Mouse (Mus musculus): ENCODE results near the gene Slc24a2. TPM values are rescaled to one million over a fixed set of nuclear protein-coding genes. Genes with fewer than 3 reads are reported as not detected.
A peak's percentile ranks its signal among the peaks of the same experiment; 100 is the strongest.

The Slc24a2 gene
- polyA plus RNA-seq, 1 experiment from 2014 or later: 1.4 TPM

DNA sequence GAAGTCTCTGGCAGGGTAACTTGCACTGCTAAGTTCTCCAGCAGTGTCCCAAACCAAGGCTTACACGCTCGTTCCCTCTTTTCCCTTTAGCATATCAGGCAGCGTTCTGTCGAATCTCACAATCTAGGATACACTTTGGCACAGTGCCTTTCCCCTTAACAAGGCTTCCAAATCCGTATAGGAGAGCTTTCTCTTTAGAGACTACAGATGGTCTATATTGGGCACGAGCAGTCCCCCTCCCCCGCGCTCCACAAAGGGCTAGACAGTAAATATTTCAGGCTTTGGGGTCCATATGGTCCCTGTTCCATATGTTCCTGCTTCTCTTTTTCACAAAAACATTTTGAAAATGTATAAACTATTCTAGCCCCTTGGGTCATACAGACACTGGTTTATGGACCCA lies 205.7 kb downstream of the Slc24a2 start:
- DNase-seq (ENCODE audit: low spot score) (peak; percentile 85), ATAC-seq (peak; percentile 58)
- no peaks in the 10 kb centered on the region for H3K36me3 ChIP-seq (ENCODE audit: control insufficient read depth, insufficient read depth, low read length)
- H3K4me2 ChIP-seq (ENCODE audit: low read length): no peak overlapping the region
- peak overlapping the region; percentile 35; the same call in 1 of the 2 replicates for H3K27ac ChIP-seq (ENCODE audit: low read depth, low read length)
- no peak overlapping the region for H3K9ac ChIP-seq (ENCODE audit: low read length)
- H3K9me3 ChIP-seq (replicated peaks; ENCODE audit: control insufficient read depth, low read length): no peaks in the 10 kb centered on the region
- peaks cover 4% of the 10 kb centered on the region; the same call in 1 of the 2 replicates for H3K4me1 ChIP-seq (ENCODE audit: control insufficient read depth, insufficient read depth, low read length)
- H3K4me3 ChIP-seq (ENCODE audit: low read depth, low read length): no peak overlapping the region
- WGBS: 50% methylated on average over 8 of the region's 8 CpGs
- H3K27me3 ChIP-seq (replicated peaks; ENCODE audit: control insufficient read depth, insufficient read depth, low read length): no peaks in the 10 kb centered on the region

DNA sequence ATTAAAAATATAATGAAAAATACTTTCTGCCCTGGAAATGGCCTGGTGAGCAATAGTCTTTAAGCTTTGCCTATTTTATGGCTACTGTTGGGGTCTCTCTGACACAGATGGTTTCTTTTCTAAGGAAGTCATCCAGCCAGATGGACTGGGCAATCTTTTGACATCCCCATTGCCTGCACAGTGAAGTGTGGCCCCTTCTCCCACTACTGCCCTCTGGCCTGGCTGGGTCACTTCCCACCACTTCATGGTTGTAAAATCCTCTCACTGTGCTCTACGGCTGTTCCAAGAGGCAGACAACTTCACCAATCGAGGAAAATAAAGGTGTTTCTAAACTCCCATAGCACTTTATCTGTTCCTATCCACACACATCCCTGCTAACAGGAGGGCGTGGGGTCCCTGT lies 208.7 kb downstream of the Slc24a2 start:
- Histone ChIP-seq H3K36me3 (ENCODE audit: control insufficient read depth, insufficient read depth, low read length) (no peaks in the 10 kb centered on the region), H3K4me3 (ENCODE audit: low read depth, low read length) (no peak overlapping the region), H3K9ac (ENCODE audit: low read length) (no peak overlapping the region), H3K27me3 (replicated peaks; ENCODE audit: control insufficient read depth, insufficient read depth, low read length) (no peaks in the 10 kb centered on the region), H3K9me3 (replicated peaks; ENCODE audit: control insufficient read depth, low read length) (no peaks in the 10 kb centered on the region), H3K27ac (ENCODE audit: low read depth, low read length) (no peak overlapping the region), H3K4me2 (ENCODE audit: low read length) (no peak overlapping the region), H3K4me1 (ENCODE audit: control insufficient read depth, insufficient read depth, low read length) (peaks cover under 1% of the 10 kb centered on the region; the same call in 1 of the 2 replicates)
- DNase-seq (ENCODE audit: low spot score): no peak
- WGBS: 89% methylated on average over 3 of the region's 3 CpGs
- ATAC-seq: no peak

DNA sequence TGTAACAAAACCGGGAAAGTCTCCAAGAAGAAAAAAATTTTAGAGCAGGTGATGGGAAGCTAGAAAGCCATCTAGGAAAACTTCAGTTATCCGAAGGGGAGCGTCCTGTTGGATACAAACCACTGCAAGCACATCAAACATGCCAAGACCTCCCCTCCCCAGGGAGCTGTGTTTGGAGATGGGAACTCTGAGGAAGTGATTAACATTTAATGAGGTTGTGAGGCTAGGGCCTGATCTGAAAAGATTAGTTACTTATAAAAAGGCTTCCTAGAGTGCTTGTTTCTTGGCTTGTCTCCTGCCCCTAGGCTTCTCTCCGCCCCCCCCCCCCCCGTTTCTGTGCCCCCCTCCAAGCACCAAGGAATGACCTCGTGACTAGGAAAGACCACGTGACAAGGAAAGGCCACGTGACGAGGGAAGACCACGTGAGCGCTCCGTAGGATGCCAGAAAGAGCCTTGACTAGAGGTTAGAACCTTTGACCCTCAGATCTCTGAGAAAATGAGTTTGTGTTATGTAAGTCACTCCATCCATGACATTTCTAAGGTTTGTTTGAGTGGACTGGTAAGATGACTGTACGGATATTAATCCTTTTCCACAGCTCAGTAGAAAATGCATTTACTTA lies 210.7 kb downstream of the Slc24a2 start:
- H3K27ac ChIP-seq (ENCODE audit: low read depth, low read length): no peak overlapping the region
- no peaks in the 10 kb centered on the region for H3K27me3 ChIP-seq (replicated peaks; ENCODE audit: control insufficient read depth, insufficient read depth, low read length)
- no peak overlapping the region for H3K4me2 ChIP-seq (ENCODE audit: low read length)
- 55% methylated on average over 13 of the region's 13 CpGs for WGBS
- no peaks in the 10 kb centered on the region for H3K4me1 ChIP-seq (ENCODE audit: control insufficient read depth, insufficient read depth, low read length)
- no peaks in the 10 kb centered on the region for H3K9me3 ChIP-seq (replicated peaks; ENCODE audit: control insufficient read depth, low read length)
- H3K9ac ChIP-seq (ENCODE audit: low read length): no peak overlapping the region
- ATAC-seq (no peak), DNase-seq (ENCODE audit: low spot score) (no peak)
- no peak overlapping the region for H3K4me3 ChIP-seq (ENCODE audit: low read depth, low read length)
- H3K36me3 ChIP-seq (ENCODE audit: control insufficient read depth, insufficient read depth, low read length): no peaks in the 10 kb centered on the region

DNA sequence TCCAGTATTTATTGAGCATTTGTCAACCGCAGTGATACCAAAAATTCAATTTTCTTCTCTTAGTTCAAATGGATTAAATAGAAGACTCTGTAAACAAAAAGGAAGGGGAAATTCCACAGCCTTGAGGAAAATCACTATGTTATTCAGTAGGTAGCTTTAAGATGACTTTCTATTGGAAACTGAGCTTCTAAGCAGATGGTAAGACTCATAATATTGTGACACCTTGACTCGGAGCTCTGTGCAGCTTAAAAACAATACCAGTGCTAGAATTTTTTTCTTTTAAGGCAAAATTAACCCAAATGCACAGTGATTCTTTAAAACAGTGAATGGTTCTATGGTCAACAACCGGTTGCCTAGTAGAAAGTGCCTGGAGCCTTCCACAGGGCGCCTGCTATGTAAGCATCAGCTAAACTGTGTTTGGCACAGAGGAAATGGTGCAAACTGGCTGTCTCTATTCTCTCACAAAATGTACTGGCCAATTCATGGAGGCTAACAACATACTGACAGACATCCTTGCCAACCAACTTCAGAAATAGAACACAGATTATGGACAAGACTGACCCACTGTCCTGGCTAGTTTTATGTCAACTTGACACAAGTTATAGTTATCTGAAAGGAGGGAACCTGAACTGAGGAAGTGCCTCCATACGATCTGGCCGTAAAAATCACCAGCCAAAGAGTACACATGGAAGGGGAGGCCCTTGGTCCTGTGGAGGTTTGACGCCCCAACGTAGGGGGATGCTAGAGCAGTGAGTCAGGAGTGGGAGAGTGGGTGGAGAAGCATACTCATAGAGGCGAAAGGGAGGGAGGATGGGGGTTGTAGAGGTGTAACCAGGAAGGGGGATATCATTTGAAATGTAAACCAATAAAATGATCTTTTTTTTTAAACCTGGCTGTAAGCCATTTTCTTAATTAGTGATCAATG lies 211.9 kb downstream of the Slc24a2 start:
- DNase-seq (ENCODE audit: low spot score) (peak; percentile 62), ATAC-seq (peak; percentile 48; the same call in 1 of the 2 replicates)
- WGBS: 81% methylated on average over 9 of the region's 9 CpGs
- Histone ChIP-seq H3K4me1 (ENCODE audit: control insufficient read depth, insufficient read depth, low read length) (no peaks in the 10 kb centered on the region), H3K36me3 (ENCODE audit: control insufficient read depth, insufficient read depth, low read length) (no peaks in the 10 kb centered on the region), H3K9ac (ENCODE audit: low read length) (no peak overlapping the region), H3K27ac (ENCODE audit: low read depth, low read length) (no peak overlapping the region), H3K27me3 (replicated peaks; ENCODE audit: control insufficient read depth, insufficient read depth, low read length) (no peaks in the 10 kb centered on the region), H3K9me3 (replicated peaks; ENCODE audit: control insufficient read depth, low read length) (no peaks in the 10 kb centered on the region), H3K4me3 (ENCODE audit: low read depth, low read length) (no peak overlapping the region), H3K4me2 (ENCODE audit: low read length) (no peak overlapping the region)

DNA sequence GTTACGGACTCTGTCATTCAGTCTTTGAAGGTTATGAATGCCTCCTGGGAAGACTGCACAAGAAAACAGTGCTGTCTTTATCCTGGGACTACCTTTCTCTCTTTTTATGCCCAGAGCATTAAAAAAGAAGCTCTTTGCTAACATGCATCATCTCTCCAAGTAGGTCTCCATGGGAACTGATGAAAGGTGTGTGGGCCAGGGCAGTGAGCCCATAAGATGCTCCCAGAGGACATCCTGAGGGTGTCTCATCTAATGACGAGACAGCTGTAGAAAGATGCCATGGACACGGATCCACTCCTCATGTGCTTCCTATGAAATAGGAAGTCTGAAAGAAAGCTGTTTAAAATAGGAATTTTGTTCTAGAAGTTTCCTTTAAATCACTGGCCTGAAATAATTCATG lies 212.8 kb downstream of the Slc24a2 start:
- WGBS: 89% methylated on average over 3 of the region's 3 CpGs
- Histone ChIP-seq H3K27ac (ENCODE audit: low read depth, low read length) (no peak overlapping the region), H3K9ac (ENCODE audit: low read length) (no peak overlapping the region), H3K4me2 (ENCODE audit: low read length) (no peak overlapping the region), H3K4me1 (ENCODE audit: control insufficient read depth, insufficient read depth, low read length) (no peaks in the 10 kb centered on the region), H3K36me3 (ENCODE audit: control insufficient read depth, insufficient read depth, low read length) (no peaks in the 10 kb centered on the region), H3K9me3 (replicated peaks; ENCODE audit: control insufficient read depth, low read length) (no peaks in the 10 kb centered on the region), H3K4me3 (ENCODE audit: low read depth, low read length) (no peak overlapping the region), H3K27me3 (replicated peaks; ENCODE audit: control insufficient read depth, insufficient read depth, low read length) (no peaks in the 10 kb centered on the region)
- no peak for DNase-seq (ENCODE audit: low spot score)
- no peak for ATAC-seq

DNA sequence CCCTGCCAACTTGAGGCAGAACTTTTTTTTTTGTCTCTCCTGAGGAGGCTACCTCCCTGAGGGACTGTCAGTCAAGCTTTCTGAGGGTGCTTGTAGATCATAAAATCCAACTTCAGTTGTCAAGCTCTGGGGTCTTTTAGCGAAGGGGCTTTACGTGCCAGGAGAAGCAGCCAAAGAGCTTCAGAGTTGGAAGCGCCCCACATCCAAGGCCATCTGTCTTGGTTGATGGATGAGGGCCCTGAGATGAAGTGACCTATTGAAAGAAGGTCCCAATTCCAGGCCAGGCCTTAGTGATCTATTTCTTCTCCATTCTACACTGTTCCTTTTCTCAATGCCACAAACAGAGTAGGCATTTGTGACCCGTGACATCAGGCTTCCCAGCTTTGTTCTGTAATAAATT lies 214.5 kb downstream of the Slc24a2 start:
- WGBS: 84% methylated on average over 4 of the region's 4 CpGs
- Histone ChIP-seq H3K27me3 (replicated peaks; ENCODE audit: control insufficient read depth, insufficient read depth, low read length) (no peaks in the 10 kb centered on the region), H3K4me3 (ENCODE audit: low read depth, low read length) (no peak overlapping the region), H3K4me2 (ENCODE audit: low read length) (no peak overlapping the region), H3K36me3 (ENCODE audit: control insufficient read depth, insufficient read depth, low read length) (no peaks in the 10 kb centered on the region), H3K9me3 (replicated peaks; ENCODE audit: control insufficient read depth, low read length) (no peaks in the 10 kb centered on the region), H3K4me1 (ENCODE audit: control insufficient read depth, insufficient read depth, low read length) (no peaks in the 10 kb centered on the region), H3K9ac (ENCODE audit: low read length) (no peak overlapping the region), H3K27ac (ENCODE audit: low read depth, low read length) (no peak overlapping the region)
- ATAC-seq (no peak), DNase-seq (ENCODE audit: low spot score) (no peak)

DNA sequence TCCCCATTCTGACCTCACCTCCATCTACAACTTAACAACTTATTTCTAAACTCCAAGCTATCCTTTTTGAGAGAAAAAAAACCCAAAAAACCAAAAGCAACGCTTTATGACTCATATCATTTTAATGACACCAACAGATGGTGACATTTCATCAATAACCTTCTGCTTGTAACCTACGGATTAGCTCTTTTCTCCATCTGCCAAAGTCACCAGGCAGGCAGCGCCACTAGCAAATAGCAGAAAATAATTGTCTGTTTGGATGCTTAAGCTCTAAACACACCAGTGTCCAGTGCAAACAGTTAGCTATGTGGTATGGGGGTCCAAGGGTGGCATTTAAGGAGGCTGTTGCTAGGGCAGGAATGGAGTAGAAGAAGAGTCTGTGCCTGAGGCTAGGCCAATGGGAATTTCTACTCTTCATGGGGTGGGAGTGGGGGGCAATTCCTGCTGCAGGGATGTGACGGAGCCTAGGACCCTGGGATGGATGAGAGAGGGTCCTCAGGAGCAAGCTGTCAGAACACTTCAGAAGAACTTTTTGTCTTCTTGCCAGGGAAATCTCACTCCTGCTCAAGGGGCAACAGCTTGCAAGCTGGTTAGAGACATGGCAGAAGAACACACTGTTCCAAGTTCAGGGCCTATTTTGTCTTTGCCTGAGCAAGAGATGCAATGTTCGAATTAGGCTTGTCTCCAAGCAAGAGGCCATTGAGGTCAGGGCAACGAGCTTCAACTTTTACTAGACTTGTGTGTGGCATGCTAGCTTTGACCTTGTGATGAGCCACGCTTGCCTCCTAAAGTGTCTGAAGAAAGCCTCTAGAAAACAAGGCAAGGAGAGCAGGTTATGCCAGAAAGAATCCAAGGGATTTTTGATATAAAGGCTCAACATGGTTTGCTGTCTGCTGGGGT lies 216.3 kb downstream of the Slc24a2 start:
- no peak for ATAC-seq
- Histone ChIP-seq H3K9me3 (replicated peaks; ENCODE audit: control insufficient read depth, low read length) (no peaks in the 10 kb centered on the region), H3K4me2 (ENCODE audit: low read length) (no peak overlapping the region), H3K9ac (ENCODE audit: low read length) (no peak overlapping the region), H3K27ac (ENCODE audit: low read depth, low read length) (no peak overlapping the region), H3K36me3 (ENCODE audit: control insufficient read depth, insufficient read depth, low read length) (no peaks in the 10 kb centered on the region), H3K4me3 (ENCODE audit: low read depth, low read length) (no peak overlapping the region), H3K27me3 (replicated peaks; ENCODE audit: control insufficient read depth, insufficient read depth, low read length) (no peaks in the 10 kb centered on the region), H3K4me1 (ENCODE audit: control insufficient read depth, insufficient read depth, low read length) (no peaks in the 10 kb centered on the region)
- 82% methylated on average over 7 of the region's 7 CpGs for WGBS
- no peak for DNase-seq (ENCODE audit: low spot score)

DNA sequence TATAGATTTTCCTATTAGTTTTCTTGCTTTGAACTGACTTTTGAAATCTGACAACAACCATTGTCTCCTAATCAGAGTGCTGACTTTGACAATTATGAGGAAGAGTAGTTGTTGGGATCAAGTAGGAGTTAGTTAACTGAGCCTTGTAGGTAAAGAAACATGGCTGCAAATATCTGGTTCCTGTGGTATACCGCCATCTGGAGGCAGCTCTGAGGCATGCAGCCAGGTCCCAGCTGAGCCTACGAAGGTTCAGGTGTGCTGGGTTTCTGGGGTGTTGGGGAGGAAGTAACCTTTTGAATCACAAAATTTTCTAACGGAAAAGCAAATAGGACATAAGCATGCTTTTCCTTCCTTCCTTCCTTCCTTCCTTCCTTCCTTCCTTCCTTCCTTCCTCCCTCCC lies 237.8 kb downstream of the Slc24a2 start:
- H3K9me3 ChIP-seq (replicated peaks; ENCODE audit: control insufficient read depth, low read length): no peaks in the 10 kb centered on the region
- no peaks in the 10 kb centered on the region for H3K27me3 ChIP-seq (replicated peaks; ENCODE audit: control insufficient read depth, insufficient read depth, low read length)
- no peak for DNase-seq (ENCODE audit: low spot score)
- no peak for ATAC-seq
- 61% methylated on average over 3 of the region's 3 CpGs for WGBS
- H3K4me2 ChIP-seq (ENCODE audit: low read length): no peak overlapping the region
- H3K9ac ChIP-seq (ENCODE audit: low read length): no peak overlapping the region
- H3K4me1 ChIP-seq (ENCODE audit: control insufficient read depth, insufficient read depth, low read length): peaks cover 16% of the 10 kb centered on the region
- H3K4me3 ChIP-seq (ENCODE audit: low read depth, low read length): no peak overlapping the region
- no peaks in the 10 kb centered on the region for H3K36me3 ChIP-seq (ENCODE audit: control insufficient read depth, insufficient read depth, low read length)
- no peak overlapping the region for H3K27ac ChIP-seq (ENCODE audit: low read depth, low read length)
